Mouse (Mus musculus): Measurements from ENCODE around the gene Srrm3. TPM values are rescaled to one million over a fixed set of nuclear protein-coding genes. Genes with fewer than 3 reads are reported as not detected.

Srrm3 gene
- total RNA-seq, 2 experiments from 2014 or later, result 0.09 to 0.11 TPM

- no peak for DNase-seq
Observed at GRCm38 (mm10) chr5:135822316-135822944, 15.7 kb downstream of the Srrm3 start.

DNA sequence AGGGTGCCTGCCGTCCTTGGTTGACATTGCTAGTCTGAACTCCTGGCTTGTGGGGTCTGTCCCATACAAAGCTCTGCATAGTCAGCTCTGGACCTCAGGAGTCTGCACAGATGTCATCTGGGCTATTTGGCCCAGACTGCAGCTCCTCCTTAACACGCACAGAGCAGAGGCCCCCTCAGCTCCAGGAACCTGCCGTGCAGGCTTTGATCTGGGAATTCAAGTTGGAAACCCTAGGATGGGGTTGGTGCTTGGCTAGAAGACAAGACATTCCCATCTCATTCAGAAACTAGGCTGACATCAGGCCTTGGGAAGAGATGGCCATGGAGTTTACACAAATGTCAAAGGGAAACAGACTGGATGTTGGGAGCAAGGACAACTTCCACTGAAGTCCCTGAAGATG, 17.8 kb downstream of the Srrm3 start:
- no peak for DNase-seq

DNA sequence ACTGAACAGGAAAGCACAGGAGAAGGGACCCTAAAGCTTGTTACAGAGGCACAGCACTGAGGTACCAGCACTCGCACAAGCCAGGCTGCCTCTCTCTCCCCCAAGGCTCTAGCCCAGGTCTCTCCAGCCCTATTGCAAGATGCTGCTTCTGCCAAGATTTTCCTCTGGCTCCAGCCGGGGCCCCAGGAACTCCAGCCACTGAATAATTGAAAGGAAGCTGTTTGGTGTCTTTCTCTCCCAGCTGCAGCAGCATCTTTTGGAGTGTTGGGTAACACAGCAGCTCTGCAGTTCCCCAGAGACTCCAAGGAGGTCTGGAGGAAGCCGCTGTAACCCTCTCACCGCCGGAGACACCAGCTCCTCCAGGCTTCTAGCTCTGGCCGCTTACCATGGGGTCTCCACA, 19.5 kb downstream of the Srrm3 start:
- DNase-seq, result no peak

DNA sequence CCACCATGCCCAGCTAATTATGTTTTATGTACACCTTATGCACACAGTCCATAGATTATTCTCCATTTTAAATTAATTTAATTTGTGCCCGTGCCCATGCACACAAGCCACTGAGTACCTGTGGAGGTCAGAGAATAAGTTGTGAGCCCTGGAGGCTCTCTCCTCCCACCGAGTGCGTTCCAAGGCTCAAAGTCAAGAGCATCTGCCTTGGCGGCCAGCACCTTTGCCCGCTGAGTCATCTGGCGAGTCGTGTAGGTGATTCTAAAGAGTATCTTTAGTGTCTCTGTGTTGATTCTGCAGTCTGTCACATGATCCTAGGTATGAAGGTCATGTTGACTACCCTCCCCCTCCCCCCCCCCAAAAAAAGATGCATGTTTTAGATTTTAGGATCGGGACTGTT, 22.7 kb downstream of the Srrm3 start:
- DNase-seq, result no peak

GRCm38 (mm10) chr5:135832729-135833128, 26.0 kb downstream of the Srrm3 start:
- no peak for DNase-seq

DNA sequence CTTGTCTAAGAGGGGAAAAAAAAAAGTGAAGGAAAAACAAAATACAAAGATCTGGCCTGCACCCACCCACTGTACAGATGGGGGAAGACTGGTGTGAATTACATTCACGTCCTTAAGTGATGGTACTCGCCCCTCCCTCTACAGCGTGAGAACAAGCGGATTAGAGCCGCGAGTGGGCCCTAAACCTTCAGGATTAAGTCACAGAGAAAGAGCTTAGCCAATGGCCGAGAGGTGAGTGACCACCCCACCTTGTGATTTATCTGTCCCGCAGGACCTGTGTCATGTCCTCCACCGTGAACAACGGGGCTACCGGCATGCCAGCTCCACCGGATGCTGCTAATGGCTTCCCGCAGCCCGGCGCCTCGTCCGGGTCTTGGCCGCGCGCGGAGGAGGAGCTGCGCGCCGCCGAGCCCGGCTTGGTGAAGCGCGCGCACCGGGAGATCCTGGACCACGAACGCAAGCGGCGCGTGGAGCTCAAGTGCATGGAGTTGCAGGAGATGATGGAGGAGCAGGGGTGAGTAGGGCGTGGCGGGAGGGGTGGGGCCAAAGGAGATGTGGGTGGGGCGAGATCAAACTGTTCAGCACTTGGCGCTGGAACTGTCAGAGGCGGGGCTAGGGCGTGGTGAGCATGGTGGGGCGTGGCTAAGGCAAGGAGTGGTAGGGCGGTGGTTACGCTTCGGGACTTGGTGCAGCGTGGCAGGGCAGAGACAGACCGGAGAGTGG, 28.2 kb downstream of the Srrm3 start:
- DNase-seq, result peak; percentile 49

DNA sequence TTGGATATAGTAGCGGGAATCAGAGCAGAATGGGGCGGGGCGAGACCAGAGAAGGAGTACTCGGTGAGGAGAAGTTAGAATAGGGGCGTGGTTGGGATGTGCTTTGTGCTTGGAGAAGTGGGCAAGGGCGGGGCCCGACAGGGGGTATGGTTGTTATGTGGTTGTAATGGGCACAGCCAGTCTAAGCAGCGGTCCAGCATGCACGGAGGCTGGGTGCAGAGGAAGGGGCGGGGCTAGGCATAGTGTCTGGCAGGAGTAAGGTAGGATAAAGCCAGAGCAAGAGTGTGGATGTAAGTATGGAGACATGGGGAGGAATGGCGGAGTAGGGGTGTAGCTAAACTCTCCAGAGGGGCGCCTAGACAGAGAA, 28.8 kb downstream of the Srrm3 start:
- DNase-seq, result no peak

DNA sequence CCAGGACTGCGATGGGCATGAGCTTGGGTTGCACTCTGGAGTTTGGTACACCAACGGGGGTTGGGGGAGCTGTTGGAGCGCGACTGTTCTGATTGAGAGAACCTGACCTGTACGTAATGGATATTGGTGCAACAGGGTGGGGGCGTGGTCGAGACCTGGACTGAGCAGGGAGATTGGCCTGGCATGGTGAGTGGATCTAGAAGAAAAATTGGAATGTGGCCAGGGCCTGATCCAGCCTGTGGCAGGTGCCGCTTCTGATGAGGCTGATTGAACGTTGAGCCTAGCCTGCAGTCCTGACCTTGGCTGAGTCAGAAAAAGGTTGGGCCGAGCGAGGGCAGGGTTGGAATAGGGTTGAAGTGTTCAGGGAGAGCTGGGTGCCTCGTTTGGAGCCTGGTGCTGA, 29.3 kb downstream of the Srrm3 start:
- DNase-seq, result no peak

- no peak for DNase-seq
Observed at GRCm38 (mm10) chr5:135841651-135842050, 35.0 kb downstream of the Srrm3 start.

DNA sequence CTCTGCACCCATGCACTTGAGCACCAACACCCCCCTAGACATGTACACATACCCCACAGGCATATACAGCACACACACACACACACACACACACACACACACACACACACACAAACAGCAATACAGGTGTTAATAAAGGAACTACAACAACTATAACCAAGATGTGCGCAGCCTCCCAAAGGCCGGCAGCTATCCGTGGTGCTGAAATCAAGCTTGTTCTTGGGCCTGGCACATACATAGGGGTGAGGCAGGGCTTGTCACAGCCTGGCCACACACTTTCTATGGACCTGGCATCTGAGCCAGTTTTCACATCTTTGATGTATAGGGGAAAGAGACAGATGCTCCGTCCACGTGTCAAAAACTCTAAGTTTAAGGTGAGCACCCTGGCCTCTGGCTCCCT, 36.7 kb downstream of the Srrm3 start:
- peak; percentile 49 for DNase-seq

DNA sequence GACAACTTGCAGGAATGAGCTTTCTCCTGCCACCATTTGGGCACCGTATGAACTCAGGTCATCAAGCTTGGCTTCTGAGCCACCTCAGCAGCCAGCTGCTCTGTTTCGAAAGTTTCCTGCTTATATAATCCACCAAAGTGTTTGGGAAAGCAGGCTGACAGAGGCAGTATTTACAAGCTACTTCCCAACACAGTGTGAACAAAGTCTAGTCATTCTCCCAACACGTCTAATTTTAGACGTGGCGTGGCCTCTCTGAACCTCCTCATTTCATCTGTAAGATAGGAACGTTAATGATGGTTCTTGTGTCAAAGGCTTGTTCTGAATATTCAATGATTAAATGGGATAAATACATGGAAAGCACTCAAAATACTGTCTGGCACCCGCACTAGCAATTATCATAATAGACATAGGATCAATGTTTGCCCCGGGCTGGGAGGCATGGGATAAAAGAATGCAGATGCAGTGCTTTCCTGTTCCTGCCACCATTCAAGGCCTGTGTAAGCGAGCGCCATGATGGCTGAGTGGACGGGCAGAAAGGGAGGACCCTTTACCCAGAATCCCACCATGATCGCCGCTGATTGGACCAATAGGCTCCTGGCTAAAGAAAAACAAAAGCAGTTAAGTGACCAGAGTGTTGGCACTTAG, 39.1 kb downstream of the Srrm3 start:
- no peak for DNase-seq

GRCm38 (mm10) chr5:135847460-135847859, 40.8 kb downstream of the Srrm3 start:
- DNase-seq, result no peak

- no peak for DNase-seq
Observed at GRCm38 (mm10) chr5:135847881-135848280, 41.2 kb downstream of the Srrm3 start.

- DNase-seq, result peak; percentile 19
Observed at GRCm38 (mm10) chr5:135851024-135851423, 44.3 kb downstream of the Srrm3 start.

DNA sequence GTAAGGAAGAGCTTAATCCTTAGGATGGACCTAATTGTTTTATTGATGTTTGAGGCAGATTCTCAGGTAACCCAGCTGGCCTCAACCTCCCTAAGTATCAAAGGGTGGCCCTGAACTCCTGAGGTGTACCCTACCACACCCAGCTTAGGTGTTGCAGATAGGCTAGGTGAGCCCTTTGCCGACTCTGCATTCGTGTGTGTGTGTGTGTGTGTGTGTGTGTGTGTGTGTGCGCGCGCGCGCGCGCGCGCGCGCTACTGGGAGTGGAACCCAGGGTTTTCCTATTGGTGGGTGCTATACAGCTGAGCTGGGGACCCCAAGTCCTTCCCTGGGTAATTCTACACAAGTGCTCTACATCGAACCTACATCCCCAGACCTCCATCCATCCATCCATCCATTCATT, 44.8 kb downstream of the Srrm3 start:
- no peak for DNase-seq

DNA sequence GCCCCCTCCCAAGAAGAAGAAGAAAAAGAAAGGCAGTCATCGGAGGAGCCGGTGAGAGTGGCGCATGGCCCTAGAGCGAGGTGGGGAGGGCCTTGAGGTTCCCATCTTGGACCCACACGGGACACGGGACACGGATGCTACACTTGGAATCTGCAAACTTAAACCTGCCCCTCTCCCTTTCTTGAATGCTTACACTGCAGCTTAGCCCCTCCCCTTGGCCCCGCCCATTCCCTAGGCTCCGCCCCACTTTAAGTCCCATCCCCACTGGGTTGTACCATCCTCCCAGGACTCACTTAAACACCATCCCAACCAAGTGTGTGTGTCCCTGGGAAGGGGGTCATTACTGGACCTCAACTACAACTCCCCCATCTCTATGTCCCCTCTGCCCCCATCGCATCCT, 45.7 kb downstream of the Srrm3 start:
- no peak for DNase-seq

DNA sequence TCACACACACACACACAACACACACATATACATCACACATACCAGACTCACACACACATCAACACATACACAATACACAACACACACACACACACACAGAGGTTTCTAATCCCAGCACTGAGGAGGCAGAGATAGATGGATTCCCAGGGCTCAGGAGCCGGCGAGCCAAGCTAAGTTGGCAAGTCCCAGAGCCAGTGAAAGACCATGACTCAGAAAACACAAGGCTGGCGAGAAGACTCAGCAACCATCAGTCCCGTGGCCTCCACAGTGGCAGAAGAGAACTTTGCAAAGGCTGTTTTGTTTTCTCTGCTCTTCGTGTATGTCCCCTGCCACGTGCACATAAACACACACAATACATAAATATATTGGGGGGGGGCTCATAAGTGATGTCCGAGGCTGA, 47.0 kb downstream of the Srrm3 start:
- no peak for DNase-seq

- peak; percentile 85 for DNase-seq
Observed at GRCm38 (mm10) chr5:135855156-135855555, 48.5 kb downstream of the Srrm3 start.

GRCm38 (mm10) chr5:135866662-135867061, 60.0 kb downstream of the Srrm3 start:
- no peak for DNase-seq

DNA sequence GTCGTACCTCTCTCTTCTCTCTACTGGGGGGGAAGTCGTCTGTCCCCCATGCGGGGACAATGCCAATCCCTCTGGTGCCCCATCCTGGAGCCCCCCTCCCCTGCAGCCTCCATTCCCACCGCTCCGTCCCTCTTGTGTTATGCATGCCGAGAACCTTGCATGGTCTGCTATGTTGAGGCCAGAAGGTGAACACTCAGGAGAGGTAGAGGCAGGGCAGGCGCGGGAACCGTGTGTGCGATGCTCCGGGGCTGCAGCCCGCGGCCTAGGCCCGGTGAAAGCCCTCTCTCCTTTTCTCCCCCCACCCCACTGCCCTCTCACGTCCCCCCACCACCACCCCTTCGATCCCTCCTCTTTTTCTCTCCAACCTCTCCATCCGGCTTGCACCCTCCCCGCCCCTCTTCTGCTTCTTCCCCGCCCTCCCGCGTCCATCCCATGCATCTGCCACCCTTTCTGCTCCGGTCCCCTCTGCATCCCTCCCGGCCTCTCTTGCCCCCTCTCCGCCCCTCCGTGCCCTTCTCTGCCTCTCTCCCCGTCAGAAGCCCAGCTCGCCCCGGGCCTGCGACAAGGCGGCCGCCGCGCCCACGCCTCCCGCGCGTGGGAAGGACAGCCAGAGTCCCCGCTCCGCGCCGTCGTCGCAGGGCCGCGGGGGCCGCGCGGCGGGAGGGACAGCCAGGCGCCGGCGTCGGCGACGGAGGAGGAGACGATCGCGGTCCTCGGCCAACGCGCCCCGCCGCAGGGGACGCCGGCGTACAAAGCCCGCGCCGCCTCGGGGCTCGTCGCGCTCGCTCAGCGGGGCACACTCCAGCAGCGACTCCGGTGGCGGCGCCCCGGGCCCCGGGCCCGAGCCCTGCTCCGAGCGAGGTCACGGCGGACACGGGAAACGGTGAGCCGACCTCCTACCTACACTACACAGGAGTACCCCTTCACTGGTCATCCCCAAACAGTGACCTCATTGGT, 61.2 kb downstream of the Srrm3 start:
- no peak for DNase-seq

DNA sequence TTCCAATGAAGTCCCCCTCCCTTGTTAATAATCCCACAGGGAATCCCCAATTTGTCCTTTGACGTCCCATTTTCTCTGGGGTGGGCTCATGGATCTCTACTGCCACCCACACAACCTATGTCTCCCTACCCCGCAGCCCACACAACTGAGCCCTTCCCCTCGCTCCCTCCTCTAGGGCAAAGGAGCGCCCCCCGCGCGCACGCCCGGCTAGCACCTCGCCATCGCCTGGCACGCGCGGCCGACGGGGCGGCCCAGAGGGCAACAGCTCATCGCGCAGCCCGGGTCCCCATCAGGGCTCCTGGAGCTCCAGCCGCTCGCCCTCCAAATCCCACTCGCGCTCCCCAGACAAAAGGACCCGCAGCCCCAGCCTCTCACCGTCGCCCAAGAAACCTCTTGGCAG, 62.0 kb downstream of the Srrm3 start:
- DNase-seq, result no peak

DNA sequence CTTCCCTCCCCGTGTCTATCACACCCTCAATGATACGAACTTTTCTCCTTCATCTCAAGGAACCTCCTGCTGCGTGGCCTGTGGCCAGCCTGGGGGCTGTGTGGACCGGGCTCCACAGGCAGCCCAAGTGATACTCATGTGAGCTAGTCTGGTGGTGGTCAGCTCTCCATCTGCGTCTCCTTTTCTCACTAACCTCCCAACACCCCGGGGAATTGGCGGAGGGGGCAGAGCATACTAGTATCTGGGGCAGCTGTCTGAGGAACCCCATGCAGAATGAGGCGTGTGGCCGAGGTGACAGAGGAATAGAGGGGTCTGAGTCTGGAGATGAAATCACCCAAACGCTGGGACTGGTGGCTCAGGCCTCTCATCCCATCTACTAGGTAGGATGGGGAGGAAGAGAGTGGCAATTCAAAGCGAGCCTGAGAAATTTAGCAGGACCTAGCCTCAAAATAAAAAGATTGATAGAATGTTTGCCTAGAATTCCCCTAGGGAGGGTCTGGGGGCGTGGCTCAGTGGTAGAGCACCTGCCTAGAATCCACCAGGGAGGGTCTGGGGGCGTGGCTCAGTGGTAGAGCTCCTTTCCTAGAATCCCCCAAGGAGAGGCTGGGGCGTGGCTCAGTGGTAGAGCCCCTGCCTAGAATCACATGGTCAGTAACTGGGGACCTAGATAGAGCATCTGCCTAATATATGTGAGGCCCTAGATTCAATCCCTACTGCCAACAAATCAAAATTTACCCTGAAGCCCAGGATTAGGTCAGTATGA, 63.2 kb downstream of the Srrm3 start:
- DNase-seq, result no peak
